Mouse (Mus musculus) frontal cortex, postnatal 36 days (tissue): ENCODE data around the gene Cd59a.
A peak's percentile ranks its signal among the peaks of the same experiment; 100 is the strongest.

Source experiments
- DNase-seq, 2 experiments: peaks; one replicate each; pipeline ENCODE4 v3.0.0; 2022; ENCODE audit warnings: low spot score in 2 of 2

Cd59a gene

DNA sequence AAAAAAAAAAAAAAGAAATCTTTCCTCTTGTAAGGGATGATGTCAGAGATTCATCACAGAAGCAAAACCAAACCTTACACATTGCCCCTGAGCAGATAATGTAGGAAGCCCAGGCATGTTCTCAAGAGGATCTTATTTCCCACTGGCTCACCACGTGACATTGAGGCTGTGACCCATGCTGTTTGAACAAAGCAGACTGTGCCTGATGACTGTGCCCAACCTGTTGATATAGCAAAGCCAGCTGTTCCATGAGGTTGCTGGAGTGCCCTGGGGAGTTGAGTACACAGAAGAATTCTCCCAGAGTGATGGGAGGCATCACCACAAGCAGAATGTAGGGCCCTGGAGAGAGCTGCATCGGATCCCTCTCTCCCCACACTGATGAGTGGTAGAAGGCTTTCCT, 40.3 kb downstream of the Cd59a start:
- no peak for DNase-seq

GRCm38 (mm10) chr2:104142140-104142539, 46.5 kb downstream of the Cd59a start:
- no peak for DNase-seq

GRCm38 (mm10) chr2:104144004-104144403, 48.4 kb downstream of the Cd59a start:
- no peak for DNase-seq

DNA sequence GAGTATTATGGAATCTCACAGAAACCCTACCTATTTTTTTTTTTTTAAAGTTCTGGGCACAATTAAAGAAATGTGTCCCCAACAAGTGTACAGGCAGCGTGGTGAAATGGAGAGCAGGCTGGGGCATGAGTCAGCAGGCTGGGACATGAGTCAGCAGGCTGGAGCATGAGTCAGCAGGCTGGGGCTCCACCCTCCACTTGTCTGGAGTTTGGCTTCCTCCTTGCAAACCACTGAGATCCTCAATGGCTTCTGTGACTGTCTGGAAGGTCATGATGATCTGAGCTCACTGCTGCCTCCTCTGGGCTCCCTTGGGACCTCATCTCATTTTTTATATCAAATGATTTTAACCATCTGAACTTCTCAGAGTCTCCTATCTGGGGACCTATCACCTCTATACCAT, 50.4 kb downstream of the Cd59a start:
- DNase-seq: peak; percentile 30 to 52

GRCm38 (mm10) chr2:104147910-104148561, 52.4 kb downstream of the Cd59a start:
- no peak for DNase-seq

- DNase-seq: no peak
These were observed 55.2 kb downstream of the Cd59a start for GRCm38 (mm10) chr2:104150608-104151397.

DNA sequence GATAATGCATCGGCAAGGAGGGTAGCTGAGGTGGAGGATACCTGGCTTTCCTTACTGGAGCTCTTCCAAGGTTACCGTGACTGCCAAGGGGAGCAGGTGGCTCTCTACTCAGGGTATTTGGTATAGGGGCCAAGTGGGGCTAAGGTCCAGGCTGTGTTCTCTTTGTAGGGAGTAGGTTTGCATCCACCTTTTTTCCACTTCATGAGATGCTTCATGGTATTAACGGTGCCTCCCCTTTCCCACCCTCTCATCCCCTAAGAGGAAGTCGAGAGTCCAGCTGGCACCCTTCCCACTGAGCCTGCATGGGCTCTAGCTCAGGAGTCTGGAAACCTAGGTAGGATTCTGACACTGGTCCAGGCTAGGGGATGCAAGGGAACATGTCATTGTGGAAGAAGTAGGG, 57.7 kb downstream of the Cd59a start:
- no peak for DNase-seq

DNA sequence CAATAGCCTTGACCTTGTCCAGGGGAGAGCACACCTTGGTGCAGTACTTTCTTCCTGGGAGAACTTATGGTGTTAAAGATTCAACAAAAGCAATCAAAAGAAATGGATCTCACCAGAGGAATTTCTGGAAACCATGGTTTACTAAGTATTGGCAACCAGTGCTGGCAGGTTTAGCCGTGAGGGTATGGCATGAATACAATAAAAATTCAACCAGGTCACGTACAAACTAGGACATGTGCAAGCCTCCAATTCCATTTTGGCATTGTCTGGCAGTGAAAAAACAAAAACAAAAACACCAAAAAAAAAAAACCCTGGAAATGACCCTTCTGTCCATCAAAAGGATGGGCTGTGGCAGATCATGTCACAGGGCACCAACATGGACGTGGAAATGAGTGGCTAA, 58.3 kb downstream of the Cd59a start:
- no peak for DNase-seq

- DNase-seq: no peak
These were observed 62.2 kb downstream of the Cd59a start for GRCm38 (mm10) chr2:104157831-104158230.

DNA sequence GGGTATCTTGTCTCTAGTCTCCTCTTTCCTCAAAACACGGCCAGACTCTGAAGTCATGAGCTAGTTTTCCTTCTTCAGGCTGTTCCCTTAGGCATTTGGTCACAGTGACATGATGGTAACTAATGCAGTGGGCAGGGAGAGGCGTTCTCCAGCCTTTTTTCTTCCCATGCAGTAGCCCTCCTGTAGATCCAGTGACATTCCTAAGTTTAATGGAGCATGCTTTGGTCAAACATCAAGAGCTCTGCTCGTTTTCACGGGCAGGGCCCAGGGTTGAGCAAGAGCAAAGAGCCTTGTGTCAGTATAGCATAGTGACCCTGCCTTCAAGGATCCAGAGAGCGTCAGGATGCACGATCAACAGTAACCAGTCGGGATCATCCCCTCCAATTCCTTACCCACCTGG, 67.8 kb downstream of the Cd59a start:
- no peak for DNase-seq

GRCm38 (mm10) chr2:104163978-104164487, 68.4 kb downstream of the Cd59a start:
- DNase-seq: no peak
